Mouse (Mus musculus) ES-Bruce4 (cell line): ENCODE results near the gene Tti1. TPM values are rescaled to one million over a fixed set of nuclear protein-coding genes. Genes with fewer than 3 reads are reported as not detected.

Experiments used
- H3K27ac ChIP-seq: 2 replicates; pipeline ENCODE4 v1.5.1; 2012; ENCODE audit warnings: low read length, inconsistent platforms; ENCODE audit not compliant: insufficient read depth
- H3K27me3 ChIP-seq: 2 replicates; pipeline ENCODE4 v1.6.1; 2012; ENCODE audit warnings: mild to moderate bottlenecking, low read length, inconsistent platforms; ENCODE audit not compliant: control insufficient read depth, poor library complexity, insufficient read depth, severe bottlenecking
- H3K36me3 ChIP-seq: 2 replicates; pipeline ENCODE4 v1.6.1; 2012; ENCODE audit warnings: inconsistent platforms, mild to moderate bottlenecking, low read length, moderate library complexity; ENCODE audit not compliant: control insufficient read depth, poor library complexity, insufficient read depth, severe bottlenecking
- H3K4me1 ChIP-seq: one replicate; pipeline ENCODE4 v1.8.1; 2011; ENCODE audit warnings: low read length; ENCODE audit not compliant: control insufficient read depth, insufficient read depth
- H3K4me3 ChIP-seq: 2 replicates; pipeline ENCODE4 v1.5.1; 2011; ENCODE audit warnings: low read depth, mild to moderate bottlenecking, low read length
- H3K9ac ChIP-seq: 2 replicates; pipeline ENCODE4 v1.6.1; 2012; ENCODE audit warnings: low read depth, mild to moderate bottlenecking, inconsistent platforms; ENCODE audit not compliant: poor library complexity, severe bottlenecking
- H3K9me3 ChIP-seq: replicated peaks from 2 replicates; pipeline ENCODE4 v1.6.1; 2012; ENCODE audit warnings: mild to moderate bottlenecking, low read length, inconsistent platforms; ENCODE audit not compliant: control insufficient read depth, poor library complexity, insufficient read depth, severe bottlenecking
- CTCF ChIP-seq: IDR thresholded peaks from one replicate; pipeline ENCODE4 v1.8.1; 2011; ENCODE audit warnings: low read depth, low read length
- EP300 ChIP-seq: IDR thresholded peaks from 2 replicates; pipeline ENCODE4 v1.6.1; 2011; ENCODE audit warnings: low read depth, low read length; ENCODE audit not compliant: insufficient read depth
- POLR2A ChIP-seq: IDR thresholded peaks from one replicate; pipeline ENCODE4 v1.8.1; 2011; ENCODE audit warnings: low read length; ENCODE audit not compliant: insufficient read depth
- polyA plus RNA-seq: library from polyadenylated mRNA; stranded (reverse); fragments of >200 nt; gene quantifications from 2 replicates; pipeline ENCODE4 v1.2.4, GENCODE M21; 2011; ENCODE audit warnings: low read depth; ENCODE audit not compliant: missing spikeins, insufficient read depth, insufficient read length

The Tti1 gene
- polyA plus RNA-seq, 1 experiment = 48.5 TPM

- H3K9ac ChIP-seq = no peak overlapping the region
- H3K36me3 ChIP-seq = no peaks in the 10 kb centered on the region
- no peaks in the 10 kb centered on the region for H3K4me1 ChIP-seq
- no peaks in the 10 kb centered on the region for H3K27me3 ChIP-seq
- H3K9me3 ChIP-seq = no peaks in the 10 kb centered on the region
- no peak for TF ChIP-seq POLR2A
- TF ChIP-seq CTCF = peak; percentile 31
- no peak overlapping the region for H3K27ac ChIP-seq
- no peak overlapping the region for H3K4me3 ChIP-seq
Observed at GRCm38 (mm10) chr2:157936676-157937075, 91.6 kb downstream of the Tti1 start.

GRCm38 (mm10) chr2:157935444-157936171, 92.6 kb downstream of the Tti1 start:
- no peak overlapping the region for H3K27ac ChIP-seq
- no peaks in the 10 kb centered on the region for H3K27me3 ChIP-seq
- no peaks in the 10 kb centered on the region for H3K36me3 ChIP-seq
- no peaks in the 10 kb centered on the region for H3K4me1 ChIP-seq
- no peak overlapping the region for H3K4me3 ChIP-seq
- no peaks in the 10 kb centered on the region for H3K9me3 ChIP-seq
- TF ChIP-seq POLR2A (no peak), EP300 (no peak), CTCF (no peak)
- H3K9ac ChIP-seq = no peak overlapping the region

GRCm38 (mm10) chr2:157932655-157933054, 95.6 kb downstream of the Tti1 start:
- no peak overlapping the region for H3K27ac ChIP-seq
- H3K4me1 ChIP-seq = peaks cover 4% of the 10 kb centered on the region
- no peak overlapping the region for H3K4me3 ChIP-seq
- TF ChIP-seq EP300 = no peak
- TF ChIP-seq CTCF = peak; percentile 8
- no peak for TF ChIP-seq POLR2A
- no peak overlapping the region for H3K9ac ChIP-seq
- no peaks in the 10 kb centered on the region for H3K36me3 ChIP-seq
- H3K27me3 ChIP-seq = no peaks in the 10 kb centered on the region
- H3K9me3 ChIP-seq = no peaks in the 10 kb centered on the region

Other genes with a start within 250 kb of the Tti1 start
- gene Vstm2l, start 113.8 kb downstream of the Tti1 start, polyA plus RNA-seq = not detected in 2 replicates
- 17.4 and 18.6 TPM in 2 replicates for gene Rprd1b, start 64 bp upstream of the Tti1 start, polyA plus RNA-seq
- 18.4 and 23.2 TPM in 2 replicates for gene Tgm2, start 118.0 kb upstream of the Tti1 start, polyA plus RNA-seq
- gene D630003M21Rik, start 200.8 kb upstream of the Tti1 start, polyA plus RNA-seq = 0.34 and 0.38 TPM in 2 replicates
- not detected in 2 replicates for gene Bpi, start 229.7 kb upstream of the Tti1 start, polyA plus RNA-seq